Mouse (Mus musculus) thymus, postnatal 0 days (tissue): ENCODE results near the gene Pea15a. TPM values are rescaled to one million over a fixed set of nuclear protein-coding genes. Genes with fewer than 3 reads are reported as not detected.
A peak's percentile ranks its signal among the peaks of the same experiment; 100 is the strongest.
"Not testable (repeated sequence)": the region's sequence is repeated elsewhere in the genome, so short reads cannot be mapped to it uniquely, and the experiment has no call there.

Experiments
- DNase-seq: peaks from one replicate; pipeline ENCODE4 v3.0.0-alpha.2; 2015; ENCODE audit warnings: low spot score
- polyA plus RNA-seq: library from polyadenylated mRNA; unstranded; fragments of >200 nt; fragmentation: Nextera tagmentation; extraction: Ambion mirVana; gene quantifications from 2 replicates; pipeline ENCODE4 v1.2.1, GENCODE M21; 2015

Gene Pea15a
- polyA plus RNA-seq, result 31.1 and 32.8 TPM in 2 replicates

DNA sequence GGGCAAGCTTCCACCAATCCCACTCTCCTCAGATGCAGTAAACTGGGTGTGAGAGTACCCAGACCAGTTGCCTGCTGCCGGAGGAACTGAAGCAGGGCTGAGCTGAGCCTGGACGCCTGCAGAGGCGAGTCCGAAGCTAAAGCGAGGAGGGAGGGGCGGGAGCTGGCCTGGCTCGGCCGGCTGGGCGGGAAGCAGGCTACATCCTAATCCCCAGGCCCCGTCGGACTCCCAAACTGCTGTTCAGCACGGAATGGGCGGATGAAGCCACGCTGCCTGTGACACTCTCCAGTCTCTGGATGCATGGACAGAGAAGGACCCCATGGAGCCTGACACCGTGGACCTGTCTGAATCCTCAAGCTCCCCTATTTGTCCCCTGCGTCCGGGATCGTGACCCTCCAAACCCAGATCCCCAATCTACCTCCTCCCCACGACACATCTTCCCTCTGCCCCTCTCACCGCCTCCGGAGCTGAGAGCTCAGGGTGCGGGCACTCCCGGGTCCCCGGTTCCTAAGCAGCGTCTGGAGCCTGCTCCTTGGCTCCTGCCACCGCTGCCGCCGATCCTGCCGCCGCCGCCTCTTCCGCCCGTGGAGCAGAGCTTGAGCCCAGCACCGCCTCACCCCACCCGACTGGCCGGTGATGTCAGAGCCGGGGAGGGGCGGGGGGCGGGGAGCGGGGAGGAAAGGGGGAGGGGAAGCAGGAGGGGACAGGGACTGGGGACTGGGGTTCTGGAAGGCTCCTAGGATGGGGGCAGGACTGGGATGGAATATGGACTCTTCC lies at the start of gene Pea15a:
Pea15a (minus strand) TSS at position 664 of the 777 bp plus-strand sequence.
- peak; percentile 52 for DNase-seq

DNA sequence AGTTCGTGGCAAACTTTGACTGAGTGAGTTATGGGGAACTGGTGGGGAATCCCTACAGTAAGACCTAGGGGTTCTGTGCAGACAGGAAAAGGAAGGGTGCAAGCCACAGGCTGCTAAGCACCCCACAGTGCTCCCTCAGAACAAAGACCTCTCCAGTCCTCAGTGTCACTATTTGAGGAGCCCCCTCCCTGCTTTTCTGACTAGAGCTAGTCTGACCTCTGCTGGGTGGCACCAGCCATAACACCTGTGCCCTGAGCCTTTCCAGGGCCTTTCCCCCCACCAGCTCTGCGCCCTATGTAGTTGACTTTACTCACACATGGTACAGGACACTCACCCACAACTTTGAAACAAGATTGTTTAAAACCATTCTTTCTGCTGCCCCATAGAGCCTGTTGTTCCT lies 41.1 kb upstream of the Pea15a start:
- DNase-seq, result peak; percentile 67

DNA sequence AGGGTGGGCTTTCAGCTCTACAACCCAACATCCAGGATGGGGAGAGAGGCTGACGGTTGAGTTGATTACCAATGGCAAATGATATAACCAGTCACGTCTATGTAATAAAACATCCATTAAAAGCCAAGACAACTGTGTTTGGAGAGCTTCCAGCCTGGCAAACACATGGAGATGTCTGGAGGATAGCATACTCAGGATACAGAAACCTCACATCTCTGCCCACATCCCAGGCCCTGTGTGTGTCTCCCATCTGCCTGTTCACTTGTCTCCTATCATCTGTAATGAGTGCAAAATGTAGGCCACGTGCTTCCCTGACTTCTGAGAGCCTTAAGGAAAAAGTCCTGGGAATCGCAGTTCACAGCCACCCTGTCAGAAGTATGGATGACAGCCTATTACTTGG lies 40.6 kb upstream of the Pea15a start:
- no peak for DNase-seq

DNA sequence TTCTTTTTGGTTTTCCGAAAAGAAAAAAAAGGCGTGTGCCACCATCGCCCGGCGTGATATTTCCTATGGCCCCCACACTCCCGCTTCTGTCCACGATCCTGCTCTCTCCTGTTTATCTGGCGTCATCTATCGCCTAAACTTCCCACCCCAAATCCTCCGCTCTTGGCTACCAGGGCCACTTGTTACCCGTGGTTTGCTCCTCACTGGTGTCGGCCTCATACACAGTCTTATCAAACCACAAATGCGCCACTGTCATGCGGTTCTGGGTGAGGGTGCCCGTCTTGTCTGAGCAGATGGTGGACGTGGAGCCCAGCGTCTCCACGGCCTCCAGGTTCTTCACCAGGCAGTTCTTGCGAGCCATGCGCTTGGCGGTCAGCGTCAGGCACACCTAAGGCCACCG lies 38.0 kb upstream of the Pea15a start:
- not testable (repeated sequence) for DNase-seq

DNA sequence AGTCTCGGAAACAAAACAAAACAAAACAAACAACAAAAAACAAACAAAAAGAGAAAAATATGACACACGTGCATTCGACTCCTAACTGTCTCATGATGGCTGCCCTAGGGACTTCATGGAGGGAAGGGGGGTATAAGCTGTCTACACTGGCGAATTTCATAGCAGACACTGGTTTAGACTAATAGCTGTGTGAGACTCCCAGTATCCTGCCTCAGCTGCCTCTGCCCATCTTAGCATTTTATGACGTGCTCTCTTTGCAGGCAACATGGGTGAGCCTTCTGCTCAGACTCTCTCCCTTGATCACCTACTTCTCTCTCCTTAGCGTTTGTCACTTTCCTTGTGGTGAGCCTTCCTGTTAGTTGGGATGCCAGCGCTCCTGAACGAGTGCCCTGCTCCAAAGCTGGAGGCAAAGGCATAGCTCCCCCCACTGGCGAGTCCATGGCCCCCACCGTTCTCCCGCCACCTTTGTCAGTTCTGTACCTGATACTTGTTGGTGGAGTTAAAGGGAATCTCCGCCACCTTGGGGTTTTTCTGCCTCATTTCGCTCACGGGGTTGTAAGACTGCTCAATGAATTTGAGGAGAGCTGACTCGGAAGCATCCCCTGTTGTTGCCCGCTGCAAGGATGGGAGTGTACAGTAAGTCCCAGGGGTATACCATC lies 37.1 kb upstream of the Pea15a start:
- no peak for DNase-seq

DNA sequence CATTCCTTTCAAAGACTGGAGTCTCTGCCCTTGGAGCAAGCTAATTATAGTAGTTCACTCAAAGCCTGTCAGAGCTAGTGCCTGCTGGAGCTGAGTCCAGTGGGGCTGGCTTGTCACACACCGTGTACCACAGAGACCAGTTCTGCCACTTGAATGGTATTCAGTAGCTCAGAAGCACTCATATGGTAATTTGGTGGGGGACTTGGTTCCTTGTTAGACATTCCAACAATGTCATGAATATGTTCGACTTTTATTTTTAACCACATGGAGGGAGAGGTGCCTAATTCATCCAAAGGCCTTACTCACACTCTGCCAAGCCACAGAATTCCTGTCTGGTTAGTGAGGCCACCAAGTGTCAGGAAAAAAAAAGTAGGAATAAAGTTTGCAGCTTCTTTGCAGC lies 35.8 kb upstream of the Pea15a start:
- no peak for DNase-seq

DNA sequence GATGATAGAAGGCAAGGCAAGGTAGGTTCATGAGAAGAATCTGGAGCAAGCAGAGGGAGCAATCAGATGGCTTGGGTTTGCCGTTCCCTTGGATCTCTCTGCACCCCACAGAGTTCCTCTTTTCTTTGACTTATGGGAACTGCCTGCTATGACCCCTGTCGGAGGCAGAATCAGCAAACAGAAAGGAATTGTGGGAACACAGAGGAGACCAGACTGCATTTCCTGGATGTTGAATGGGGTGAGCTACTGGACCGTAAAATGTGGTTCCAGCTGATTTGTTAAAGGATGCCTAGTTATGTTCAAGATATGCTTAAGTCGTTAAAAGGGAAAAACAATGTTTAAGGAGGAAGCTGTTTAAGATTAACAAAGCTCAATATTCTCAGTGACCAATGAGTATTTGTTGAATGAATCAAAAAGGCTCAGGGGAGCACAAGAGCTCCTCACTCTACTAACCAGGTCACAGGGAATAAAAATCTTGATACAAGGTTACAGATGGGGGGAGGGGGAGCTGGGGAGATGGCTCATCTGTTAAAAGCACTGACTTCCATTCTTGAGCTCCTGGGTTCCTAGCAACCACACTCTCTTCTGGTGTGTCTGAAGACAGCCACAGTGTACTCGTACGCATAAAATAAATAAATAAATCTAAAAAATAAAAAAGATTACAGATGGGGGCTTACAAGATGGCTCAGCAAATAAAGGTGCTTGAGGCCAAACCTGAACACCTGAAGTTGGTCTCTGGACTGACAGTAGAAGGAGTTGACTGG lies 34.5 kb upstream of the Pea15a start:
- no peak for DNase-seq

DNA sequence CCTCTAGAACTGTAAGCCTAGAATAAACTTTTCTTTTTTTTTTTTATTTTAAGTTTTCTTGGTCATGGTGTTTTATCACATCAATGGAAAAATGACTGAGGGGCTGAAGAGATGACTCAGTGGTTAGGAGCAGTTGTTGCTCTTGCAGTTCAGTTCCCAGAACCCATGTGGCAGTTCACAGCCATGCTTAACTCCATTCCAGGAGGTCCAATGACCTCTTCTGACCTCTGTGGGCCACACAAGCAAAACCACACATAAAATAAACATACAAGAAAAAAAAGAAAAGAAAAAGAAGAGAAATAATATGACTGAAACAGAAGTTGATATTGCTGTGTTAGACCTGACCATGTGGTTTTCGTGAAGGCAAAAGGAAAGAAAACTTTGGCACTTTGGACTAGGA lies 22.6 kb upstream of the Pea15a start:
- DNase-seq, result no peak

DNA sequence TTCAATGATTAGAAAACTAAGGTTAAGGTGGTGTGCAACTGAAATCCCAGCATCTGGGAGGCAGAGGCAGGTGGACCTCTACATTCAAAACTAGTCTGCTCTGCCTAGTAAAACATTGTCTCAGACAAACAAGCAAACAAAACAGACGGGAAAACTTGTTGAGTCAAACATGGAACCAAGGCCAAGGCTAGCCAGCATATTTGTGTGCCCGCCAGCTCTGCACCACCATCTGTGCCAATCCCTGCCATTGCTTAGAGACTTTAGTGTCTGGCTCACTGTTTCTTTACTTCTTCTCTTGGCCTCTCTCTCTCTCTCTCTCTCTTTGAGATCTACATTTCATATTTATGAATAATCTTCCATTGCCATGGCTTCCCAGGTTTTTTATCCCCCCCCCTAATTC lies 21.6 kb upstream of the Pea15a start:
- DNase-seq, result no peak

DNA sequence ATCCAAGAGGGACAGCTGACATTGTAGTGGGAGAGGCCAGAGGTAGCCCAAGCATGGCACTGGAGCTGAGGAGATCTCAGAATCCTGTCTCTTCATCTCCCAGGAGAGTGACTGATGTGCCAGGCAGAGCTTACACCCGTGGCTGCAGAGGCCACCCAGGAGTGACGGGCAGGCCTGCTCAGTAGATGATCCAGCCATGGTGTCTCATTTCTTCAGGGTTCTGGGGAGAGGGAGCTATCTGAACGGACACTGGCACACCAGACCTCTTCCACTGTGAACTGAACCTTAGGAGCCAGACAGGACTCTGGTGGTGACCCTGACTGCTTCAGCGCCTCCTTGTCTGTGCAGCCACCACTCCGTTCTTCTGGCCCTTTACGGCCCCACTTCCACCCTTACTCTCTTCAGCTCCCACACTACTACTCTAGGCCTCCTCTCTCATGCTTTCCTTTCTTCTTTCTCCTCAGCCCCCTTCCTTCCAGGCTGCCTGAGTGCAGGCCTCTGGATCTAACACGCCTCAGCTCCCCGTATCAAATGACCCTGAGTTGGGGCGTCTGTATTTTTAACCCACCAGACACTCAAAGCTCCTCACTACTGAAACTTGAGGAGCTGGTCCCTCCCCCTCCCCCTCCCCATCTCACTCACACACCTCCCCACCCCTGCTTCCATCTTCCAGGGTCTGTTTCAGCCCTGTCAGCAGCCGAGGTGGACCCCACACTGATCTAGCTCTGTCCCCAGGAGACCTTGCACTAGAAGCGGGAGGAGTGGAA lies 14.9 kb upstream of the Pea15a start:
- no peak for DNase-seq

DNA sequence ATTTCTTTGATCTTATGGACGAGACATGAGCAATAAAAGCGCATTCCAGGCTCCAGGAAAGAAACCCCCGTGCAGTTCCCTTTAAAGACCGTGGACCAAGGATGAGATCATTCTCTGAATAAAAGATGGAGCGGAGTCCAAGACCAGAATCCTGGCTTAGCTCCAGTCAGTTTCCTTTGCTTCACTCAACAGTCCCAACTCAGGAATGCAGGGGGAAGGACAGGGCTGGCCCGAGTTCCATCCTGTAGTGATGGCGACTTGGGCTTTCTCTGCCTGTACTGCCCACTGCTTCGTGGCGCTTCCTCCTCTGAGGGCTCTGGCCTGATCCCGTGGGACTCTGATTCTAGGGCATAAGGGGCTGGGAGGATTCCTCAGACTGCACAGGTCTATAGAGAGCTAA lies 13.8 kb upstream of the Pea15a start:
- no peak for DNase-seq

DNA sequence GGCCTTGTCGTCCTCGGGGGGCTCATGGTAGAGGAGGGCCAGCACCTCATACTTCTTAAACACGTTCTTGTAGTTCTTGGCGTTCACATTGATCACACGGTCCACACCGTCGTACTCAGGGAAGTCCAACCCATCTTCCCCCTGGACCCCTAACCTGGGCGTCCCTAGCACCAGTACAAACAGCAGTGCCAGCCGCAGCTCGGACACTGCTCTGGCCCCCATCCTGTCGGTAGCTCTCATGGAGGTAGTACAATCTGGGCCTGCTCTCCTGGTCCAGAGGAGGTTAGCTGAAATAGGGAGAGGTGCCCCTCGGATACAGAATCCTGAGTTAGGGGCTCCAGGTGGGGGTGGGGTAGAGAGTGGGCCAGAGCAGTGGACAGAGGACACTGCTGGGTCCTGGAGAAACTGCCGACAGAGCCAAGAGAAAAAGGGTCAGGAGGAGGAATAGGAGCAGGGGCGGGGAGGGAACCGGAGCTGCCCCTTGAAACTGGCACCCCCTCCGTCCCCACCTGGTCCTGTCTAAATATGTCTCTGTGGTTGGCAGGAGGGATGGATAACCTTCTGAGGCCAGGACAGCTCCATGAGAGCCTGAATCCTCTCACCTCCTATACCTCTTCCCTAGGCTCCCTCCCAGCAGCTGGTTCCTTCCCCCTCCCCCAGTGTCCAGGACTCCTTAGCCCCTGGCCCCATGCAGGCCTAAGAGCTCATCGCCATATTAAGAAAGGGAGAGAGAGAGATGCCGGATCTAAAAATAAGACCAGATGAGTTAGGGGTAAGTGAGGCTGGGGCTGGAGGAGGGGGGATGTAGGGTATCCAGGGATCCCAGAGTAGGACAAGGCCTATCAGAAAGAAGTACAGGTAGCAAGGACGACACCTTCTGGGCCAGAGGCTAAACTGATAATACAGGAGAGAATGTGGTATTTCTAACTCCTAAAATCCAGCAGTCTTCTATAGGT lies 13.1 kb upstream of the Pea15a start, which contains the start of gene Casq1:
Casq1 (minus strand) TSS at position 418 of the 956 bp plus-strand sequence.
- no peak for DNase-seq

DNA sequence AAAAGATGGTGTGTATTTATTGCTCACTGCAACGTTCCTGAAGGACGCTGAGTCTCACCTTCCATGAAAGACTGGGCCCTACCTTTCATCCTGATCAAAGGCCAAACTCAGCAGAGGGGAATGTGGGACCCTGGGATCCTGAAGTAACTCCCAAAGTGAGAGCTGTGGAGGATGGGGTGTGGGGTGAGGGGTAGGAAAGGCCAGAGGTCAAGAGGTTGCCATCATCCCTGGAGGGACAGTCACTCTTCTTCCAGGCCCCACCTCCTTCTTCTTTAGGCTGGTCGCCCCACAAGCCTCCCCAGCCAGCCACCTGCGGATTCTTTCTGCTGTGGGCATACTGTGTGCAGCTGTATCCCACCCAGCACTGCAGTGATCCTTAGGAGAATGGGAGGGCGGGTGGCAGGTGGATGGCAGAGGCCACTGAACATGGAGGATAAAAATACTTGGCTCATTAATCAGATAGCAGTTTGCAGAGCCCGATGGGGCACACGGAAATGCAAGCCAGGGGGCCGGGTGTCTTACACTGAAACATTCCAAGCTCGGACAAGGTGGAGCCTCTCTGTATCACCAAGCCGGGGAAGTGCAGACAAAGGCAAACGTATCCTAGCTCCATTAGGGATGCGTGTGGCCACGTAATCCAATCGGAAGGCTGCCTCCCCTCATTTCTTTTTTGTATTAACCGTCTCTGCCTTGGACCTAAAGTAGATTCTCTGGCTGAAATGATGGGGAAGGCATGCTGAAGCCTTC lies 11.7 kb upstream of the Pea15a start:
- DNase-seq, result no peak

DNA sequence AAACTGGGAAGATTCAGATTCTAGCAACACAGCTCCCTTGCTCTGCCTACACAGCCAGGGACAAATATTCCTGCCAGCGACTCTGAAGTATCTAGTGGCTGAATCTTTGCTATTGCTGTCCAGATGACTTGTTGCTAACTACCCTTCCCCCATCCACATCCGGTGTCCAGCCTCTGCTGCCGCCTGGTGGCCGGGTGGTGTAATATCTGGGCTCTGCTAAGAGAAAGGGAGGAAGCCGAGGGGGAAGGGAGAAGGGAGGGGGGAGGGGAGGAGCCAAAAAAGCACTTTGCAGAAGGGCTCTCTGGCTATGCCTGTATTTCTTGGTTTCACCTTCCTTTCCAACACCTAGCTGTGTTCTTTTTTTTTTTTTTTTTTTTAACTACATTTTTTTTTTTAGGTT lies 10.5 kb upstream of the Pea15a start:
- DNase-seq, result peak; percentile 88

DNA sequence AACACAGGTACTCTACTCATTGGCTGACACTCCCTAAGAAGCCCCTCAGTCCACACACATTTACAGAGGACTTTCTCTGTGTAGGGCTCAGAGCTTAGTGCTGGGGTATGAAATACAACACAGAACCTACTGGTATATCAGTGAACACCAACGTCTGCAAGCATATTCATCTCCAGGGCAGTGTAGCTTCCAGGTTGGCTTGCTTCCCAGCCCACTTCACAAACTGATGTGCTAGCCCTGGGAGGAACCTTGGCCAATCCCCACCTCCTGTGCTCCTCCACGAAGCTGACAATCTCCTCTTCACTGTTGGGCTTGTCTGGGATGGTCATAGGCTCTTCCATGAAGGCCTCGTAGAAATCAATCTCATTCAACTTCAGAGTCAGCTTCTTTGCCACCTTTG lies 8.1 kb upstream of the Pea15a start:
- DNase-seq, result no peak

DNA sequence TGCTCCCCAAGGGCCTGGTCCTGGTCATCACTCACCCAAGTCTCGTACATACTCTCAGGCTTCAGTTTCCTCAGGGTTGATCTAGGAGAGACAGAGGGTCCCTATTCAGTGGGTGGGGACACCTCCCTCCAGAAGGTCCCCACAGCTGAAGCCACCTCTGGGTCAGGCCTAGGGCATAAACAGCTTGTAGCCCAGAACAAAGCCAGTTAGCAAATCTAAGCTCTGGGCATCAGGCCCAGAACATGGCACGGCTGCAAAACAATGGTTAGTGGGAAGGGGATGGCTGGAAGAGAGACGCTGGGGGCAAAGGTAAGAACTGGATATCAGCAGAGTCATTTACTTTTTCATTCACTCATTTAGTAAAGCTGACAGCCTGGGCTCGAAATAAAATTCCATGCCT lies 7.2 kb upstream of the Pea15a start:
- no peak for DNase-seq

DNA sequence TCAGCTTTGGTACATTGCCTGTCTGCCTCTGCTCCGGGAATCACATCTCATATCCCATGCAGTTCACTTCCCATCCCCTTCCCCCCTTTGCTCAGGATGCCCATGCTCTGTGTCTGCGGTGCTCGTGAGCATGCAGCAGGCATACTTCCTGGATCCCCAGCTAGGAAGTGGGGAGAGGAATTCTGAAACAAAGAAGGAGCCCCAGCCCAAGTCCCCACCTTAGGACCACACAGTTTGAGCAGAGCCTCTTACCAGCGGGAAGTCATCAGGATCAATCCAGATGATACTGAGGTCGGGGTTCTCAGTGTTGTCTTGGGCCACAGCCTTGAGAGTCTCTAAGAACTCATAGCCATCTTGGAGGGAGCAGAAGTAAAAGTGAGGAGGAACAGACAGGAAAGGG lies 6.2 kb upstream of the Pea15a start:
- DNase-seq, result no peak

DNA sequence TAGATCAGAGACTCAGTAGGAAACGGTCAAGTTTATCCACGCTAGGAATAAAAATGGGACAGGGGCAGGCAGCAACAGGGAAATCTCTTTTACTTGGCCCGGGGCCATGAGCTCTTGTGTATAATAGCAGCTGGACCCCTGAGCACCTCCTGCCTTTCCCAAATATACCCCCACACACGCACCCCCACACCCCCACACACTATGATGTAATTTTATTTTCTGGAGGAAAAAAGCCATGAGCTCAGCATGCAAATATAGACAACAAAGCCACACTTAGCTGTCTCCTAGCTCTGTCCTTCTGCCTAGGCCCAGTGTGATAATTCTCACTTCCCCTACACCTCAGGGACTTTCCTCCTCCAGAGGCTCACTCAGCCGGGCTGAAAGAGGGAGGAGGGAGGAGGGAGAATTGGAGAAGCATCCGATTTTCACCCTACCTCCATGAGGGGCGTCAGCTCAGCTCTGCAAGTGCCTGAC lies 544 bp upstream of the Pea15a start:
- no peak for DNase-seq

DNA sequence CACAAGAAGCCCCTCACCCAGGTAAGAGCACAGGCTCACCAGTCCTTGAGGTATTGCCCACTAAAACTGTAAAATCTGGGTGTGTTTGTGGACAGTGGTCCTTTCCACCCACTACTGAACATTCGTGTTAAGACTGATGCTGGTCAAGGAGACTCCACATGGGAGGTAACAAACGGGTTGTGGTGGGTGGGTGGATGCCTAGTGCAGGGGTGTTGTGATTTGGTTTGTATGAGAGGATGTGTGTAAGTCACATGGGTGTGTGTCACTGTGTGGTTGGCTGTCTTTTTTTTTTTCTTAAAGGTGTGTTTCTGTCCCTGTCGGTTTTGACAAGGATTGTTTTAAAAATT lies 890 bp downstream of the Pea15a start:
- DNase-seq, result no peak
